ENCODE assay signal across 32 mouse cellular contexts in the genomic region with DNA sequence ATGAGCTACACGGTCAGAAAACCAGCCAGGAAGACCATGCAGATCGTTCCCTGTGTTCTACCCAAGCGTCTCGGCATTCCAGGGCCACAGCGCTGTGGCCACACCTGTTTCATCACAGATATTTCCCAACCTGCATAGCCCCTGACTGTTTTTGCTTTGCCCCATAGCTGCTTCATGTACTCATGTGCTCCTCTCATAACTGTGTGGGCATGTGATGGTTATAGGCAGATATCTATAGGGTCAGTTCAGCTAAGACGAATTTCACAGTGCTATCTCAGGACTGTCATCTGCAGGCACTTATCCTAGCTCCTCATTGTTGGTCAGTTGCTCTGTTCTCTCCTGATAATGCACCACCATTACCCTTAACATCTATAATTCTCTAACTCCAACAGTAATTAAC. TPM values are rescaled to one million over a fixed set of nuclear protein-coding genes. Genes with fewer than 3 reads are reported as not detected.
DNase-seq lines count a peak whose midpoint lies in the region; ATAC-seq and TF ChIP-seq lines count a peak whose summit lies in the region.
"Had no signal": no experiment of that assay in that cellular context is flagged by ENCODE, and none has a peak within 500 bp of the region (broad histone marks: within the 10 kb centered on the region; RNA-seq: fewer than 3 reads in every experiment).

No protein-coding gene starts in this region.

- H3K4me3 ChIP-seq in MEL (ENCODE audit: control insufficient read depth in 1 of 2, insufficient read depth in 1 of 2, low read depth in 2 of 2, low read length in 2 of 2) = no peak overlapping the region
- no peak overlapping the region for H3K4me3 ChIP-seq in liver, adult 2 months (ENCODE audit: insufficient read depth, low read depth, low read length)
- 0 out of 2 replicates have a peak overlapping the region, but pooled peaks have one; percentile 18 for H3K4me3 ChIP-seq in liver, embryonic 16.5 days (ENCODE audit: low read depth, low read length)
- H3K4me3 ChIP-seq: embryonic facial prominence, embryonic 15.5 days; heart, embryonic 15.5 days; limb, embryonic 15.5 days; megakaryocyte, embryonic 14.5 days; midbrain, embryonic 15.5 days; neural tube, embryonic 12.5 days; stomach, embryonic 15.5 days had no signal

- WGBS in liver, adult 2 months = 30% methylated on average over 6 of the region's 6 CpGs
- 12% methylated on average over 6 of the region's 6 CpGs for WGBS in liver, embryonic 16.5 days (ENCODE audit: insufficient replicate concordance)

- no peaks in the 10 kb centered on the region for H3K79me2 ChIP-seq in MEL (ENCODE audit: control insufficient read depth, insufficient read depth, low read length, poor library complexity)
- peaks cover 6% of the 10 kb centered on the region; the same call in 1 of the 2 replicates for H3K79me2 ChIP-seq in liver, adult 2 months (ENCODE audit: control insufficient read depth, insufficient read depth, low read length)

- no peak for TF ChIP-seq RAD21 in MEL (IDR thresholded peaks at IDR 0.05; ENCODE audit: low read depth, low read length)

- ATAC-seq in liver, embryonic 16.5 days (ENCODE audit: low read depth) = peak; percentile 57
- ATAC-seq: forebrain, postnatal 0 days; lung, postnatal 0 days; midbrain, embryonic 15.5 days had no signal

- H3K36me3 ChIP-seq in MEL (ENCODE audit: control insufficient read depth in 1 of 2, insufficient read depth in 2 of 2, low read length in 2 of 2) = peaks cover 0 to 4% of the 10 kb centered on the region in 2 experiments; a peak in 1 of 4 replicates
- H3K36me3 ChIP-seq in liver, adult 2 months (ENCODE audit: control insufficient read depth, insufficient read depth, low read length) = no peaks in the 10 kb centered on the region
- H3K36me3 ChIP-seq in liver, embryonic 16.5 days (ENCODE audit: control insufficient read depth, insufficient read depth) = no peaks in the 10 kb centered on the region
- H3K36me3 ChIP-seq: embryonic facial prominence, embryonic 15.5 days; heart, embryonic 15.5 days; hindbrain, embryonic 13.5 days; limb, embryonic 15.5 days; midbrain, embryonic 15.5 days; neural tube, embryonic 12.5 days; stomach, embryonic 15.5 days had no signal

- H3K4me2 ChIP-seq in liver, embryonic 16.5 days (ENCODE audit: low read depth, low read length) = peak overlapping the region; percentile 98
- H3K4me2 ChIP-seq: limb, embryonic 15.5 days; neural tube, embryonic 12.5 days; stomach, embryonic 15.5 days had no signal

- H3K9ac ChIP-seq in MEL (ENCODE audit: control insufficient read depth, low read depth, low read length, poor library complexity, severe bottlenecking) = no peak overlapping the region
- H3K9ac ChIP-seq in liver, adult 2 months (ENCODE audit: low read depth, low read length) = no peak overlapping the region
- peak overlapping the region; percentile 51; the same call in 1 of the 2 replicates for H3K9ac ChIP-seq in liver, embryonic 16.5 days (ENCODE audit: low read depth, low read length)
- H3K9ac ChIP-seq: embryonic facial prominence, embryonic 15.5 days; heart, embryonic 15.5 days; hindbrain, embryonic 13.5 days; limb, embryonic 15.5 days; midbrain, embryonic 15.5 days; neural tube, embryonic 12.5 days; stomach, embryonic 15.5 days had no signal

- no peak overlapping the region for H3K27ac ChIP-seq in MEL (ENCODE audit: control insufficient read depth, low read depth, low read length)
- H3K27ac ChIP-seq in liver, adult 2 months (replicated peaks; ENCODE audit: insufficient read depth, low read depth, low read length) = peak overlapping the region; percentile 30; the same call in 1 of the 2 replicates
- H3K27ac ChIP-seq in liver, embryonic 16.5 days (ENCODE audit: low read length) = peak overlapping the region; percentile 90
- H3K27ac ChIP-seq: embryonic facial prominence, embryonic 15.5 days; heart, embryonic 15.5 days; hindbrain, embryonic 13.5 days; kidney, postnatal 0 days; limb, embryonic 15.5 days; midbrain, embryonic 15.5 days; neural tube, embryonic 12.5 days; stomach, embryonic 15.5 days had no signal

- TF ChIP-seq EP300 in MEL (IDR thresholded peaks at IDR 0.05; ENCODE audit: low read depth in 1 of 2, low read length in 2 of 2) = peak; percentile 37 to 66; a peak in 3 of 4 replicates

- DNase-seq in MEL (ENCODE audit: low read depth, low spot score) = peak; percentile 34
- DNase-seq in c-Kit-positive CD71-positive TER-119-negative erythroid progenitor cells, embryonic 14.5 days (ENCODE audit: low read depth) = peak; percentile 73
- DNase-seq in liver, adult 2 months (ENCODE audit: extremely low read depth, low read depth, low spot score) = peak; percentile 55
- no peak for DNase-seq in retina, embryonic 14.5 days (ENCODE audit: low spot score)
- DNase-seq in adrenal gland, adult 18-20 months (ENCODE audit: low spot score in 2 of 2) = no peak
- DNase-seq in thymus, postnatal 4 days = no peak
- no peak for DNase-seq in kidney, adult 18-20 months
- DNase-seq: B cell, adult 2 months; cerebellum, adult 2 months; cerebellum, postnatal 36 days; forebrain, postnatal 0 days; gastrocnemius, postnatal 14 days; heart, adult 11 months; heart, postnatal 36 days; kidney, adult 2 months; layer of hippocampus, adult 9-11 months; left cerebral cortex, postnatal 4 days; retina, postnatal 1 day; right cerebral cortex, postnatal 4 days; thymus, adult 18-20 months had no signal

- peaks cover 2 to 10% of the 10 kb centered on the region in 2 experiments; a peak in 2 of 4 replicates for H3K4me1 ChIP-seq in MEL (ENCODE audit: control insufficient read depth in 1 of 2, insufficient read depth in 2 of 2, low read length in 2 of 2)
- H3K4me1 ChIP-seq in liver, adult 2 months (ENCODE audit: control insufficient read depth, insufficient read depth, low read length) = peaks cover 18% of the 10 kb centered on the region
- H3K4me1 ChIP-seq in liver, embryonic 16.5 days (ENCODE audit: control insufficient read depth, low read depth, low read length) = peaks cover 67% of the 10 kb centered on the region

- peaks cover 26 to 28% of the 10 kb centered on the region in 2 experiments for H3K27me3 ChIP-seq in MEL (ENCODE audit: control insufficient read depth in 1 of 2, insufficient read depth in 2 of 2, low read length in 2 of 2)
- no peaks in the 10 kb centered on the region for H3K27me3 ChIP-seq in liver, adult 2 months (ENCODE audit: control insufficient read depth, insufficient read depth, low read length)
- H3K27me3 ChIP-seq in liver, embryonic 16.5 days (ENCODE audit: control insufficient read depth, insufficient read depth, low read depth, low read length) = no peaks in the 10 kb centered on the region; the same call in none of the 2 replicates
- H3K27me3 ChIP-seq: CH12.LX had no signal

- TF ChIP-seq POLR2A in MEL (IDR thresholded peaks at IDR 0.05; ENCODE audit: control insufficient read depth in 1 of 2, insufficient read depth in 1 of 2, low read depth in 1 of 2, low read length in 2 of 2, poor library complexity in 1 of 2) = no peak
- no peak for TF ChIP-seq POLR2A in liver, adult 2 months (IDR thresholded peaks at IDR 0.05; ENCODE audit: extremely low read depth, insufficient read depth, low read length)

- no peaks in the 10 kb centered on the region for H3K9me3 ChIP-seq in MEL (replicated peaks; ENCODE audit: insufficient read depth, low read length)
- H3K9me3 ChIP-seq in liver, embryonic 16.5 days (replicated peaks; ENCODE audit: control insufficient read depth, low read length) = no peaks in the 10 kb centered on the region
- H3K9me3 ChIP-seq: embryonic facial prominence, embryonic 15.5 days; heart, embryonic 15.5 days; hindbrain, embryonic 13.5 days; limb, embryonic 15.5 days; midbrain, embryonic 15.5 days; neural tube, embryonic 12.5 days; stomach, embryonic 15.5 days had no signal

- TF ChIP-seq CTCF in MEL (IDR thresholded peaks at IDR 0.05 in 2 of 3, conservative IDR thresholded peaks at IDR 0.05 in 1 of 3; ENCODE audit: control insufficient read depth in 1 of 3, insufficient read depth in 1 of 3, low read depth in 2 of 3, low read length in 3 of 3, poor library complexity in 1 of 3, severe bottlenecking in 1 of 3) = no peak
- TF ChIP-seq CTCF in liver, adult 2 months (IDR thresholded peaks at IDR 0.05; ENCODE audit: low read depth, low read length) = no peak

TF ChIP-seq in MEL, 35 proteins besides CTCF, POLR2A, EP300 and RAD21 (continues in another document):
- no peak for TF ChIP-seq E2F4 (IDR thresholded peaks at IDR 0.05; ENCODE audit: borderline replicate concordance, low read depth, low read length)
- no peak for TF ChIP-seq CHD2 (IDR thresholded peaks at IDR 0.05; ENCODE audit: low read length)
- no peak for TF ChIP-seq HCFC1 (IDR thresholded peaks at IDR 0.05; ENCODE audit: low read depth, low read length)
- no peak for TF ChIP-seq ZC3H11A (IDR thresholded peaks at IDR 0.05; ENCODE audit: low read depth, low read length)
- TF ChIP-seq USF1 (IDR thresholded peaks at IDR 0.05; ENCODE audit: low read depth, low read length) = no peak; the same call in 1 of the 2 replicates
- no peak for TF ChIP-seq NRF1 (IDR thresholded peaks at IDR 0.05; ENCODE audit: insufficient read depth, low read depth, low read length, poor library complexity, severe bottlenecking)
- TF ChIP-seq GABPA (IDR thresholded peaks at IDR 0.05; ENCODE audit: low read depth, low read length) = no peak
- TF ChIP-seq ZKSCAN1 (IDR thresholded peaks at IDR 0.05; ENCODE audit: low read depth, low read length) = no peak
- TF ChIP-seq MYC (IDR thresholded peaks at IDR 0.05; ENCODE audit: low read depth, low read length) = no peak
- no peak for TF ChIP-seq MAZ (IDR thresholded peaks at IDR 0.05; ENCODE audit: low read depth, low read length)
- TF ChIP-seq ELF1 (IDR thresholded peaks at IDR 0.05; ENCODE audit: low read depth, low read length) = no peak
- no peak for TF ChIP-seq MYB (IDR thresholded peaks at IDR 0.05; ENCODE audit: low read depth, low read length)
- TF ChIP-seq KAT2A (conservative IDR thresholded peaks at IDR 0.05; ENCODE audit: low read depth, low read length) = no peak

RNA-seq across cellular contexts. Expression of a gene that starts 18.7 kb away (rescaled TPM):
- 0.20 and 0.39 TPM in 2 replicates for total RNA-seq in MEL (2012; rRNA removed)
- under 1 TPM in 1 of 2 experiments, not detected in 1; 0.32 TPM for polyA plus RNA-seq in MEL (2012; ENCODE audit: insufficient read depth in 1 of 2, insufficient read length in 2 of 2, low read depth in 1 of 2, low replicate concordance in 2 of 2, missing spikeins in 1 of 2)
- total RNA-seq in liver, adult 2 months (2014; rRNA removed) = 130 and 150 TPM in 2 replicates
- 24.1 and 27.2 TPM in 2 replicates for polyA plus RNA-seq in liver, adult 2 months (2012; rRNA removed)
- 12.8 and 15.2 TPM in 2 replicates for polyA plus RNA-seq in liver, embryonic 16.5 days (2015; fragmentation: Nextera tagmentation; extraction: Ambion mirVana)
- 10 to 100 TPM; 41.4 to 46.5 TPM for total RNA-seq in adrenal gland, adult 18-20 months (2021)
- total RNA-seq: CH12.LX had no signal

RNA-seq across cellular contexts. Expression of a gene that starts 27.3 kb away (rescaled TPM):
- 2.5 and 3.2 TPM in 2 replicates for total RNA-seq in MEL (2012; rRNA removed)
- polyA plus RNA-seq in MEL (2012; ENCODE audit: insufficient read depth in 1 of 2, insufficient read length in 2 of 2, low read depth in 1 of 2, low replicate concordance in 2 of 2, missing spikeins in 1 of 2) = 10 to 100 TPM in 1 of 2 experiments, not detected in 1; 20.1 TPM
- 12.6 and 14.3 TPM in 2 replicates for total RNA-seq in liver, adult 2 months (2014; rRNA removed)
- 23.4 and 24.3 TPM in 2 replicates for polyA plus RNA-seq in liver, adult 2 months (2012; rRNA removed)
- 15.0 and 16.6 TPM in 2 replicates for polyA plus RNA-seq in liver, embryonic 16.5 days (2015; fragmentation: Nextera tagmentation; extraction: Ambion mirVana)
- 10 to 100 TPM; 31.8 to 32.1 TPM for total RNA-seq in adrenal gland, adult 18-20 months (2021)

Comparison
In these comparisons a context has a peak if more than half of its experiments do, and no peak if none do; other contexts are left out.
1. DNase-seq: peak in MEL (single experiment), c-Kit-positive CD71-positive TER-119-negative erythroid progenitor cells, embryonic 14.5 days (single experiment) and liver, adult 2 months (single experiment); none in retina, embryonic 14.5 days (single experiment), adrenal gland, adult 18-20 months (0 of 2), thymus, postnatal 4 days (single experiment) and kidney, adult 18-20 months (single experiment).
2. RNA of a gene that starts 18.7 kb away (total RNA-seq): 130 to 150 TPM in liver, adult 2 months and 41.4 to 46.5 TPM in adrenal gland, adult 18-20 months; 0.20 to 0.39 TPM in MEL; every median in the first group is over 10 times any median in the second.